Mouse (Mus musculus): Measurements from ENCODE around the gene Aen.

Aen gene

GRCm38 (mm10) chr7:78895653-78896333 lies at the start of gene Aen:
TSS of gene Aen (plus strand) at chr7:78895854.
- DNase-seq (ENCODE audit: low read depth, low spot score) = peak; percentile 99

- no peak for DNase-seq (ENCODE audit: low read depth, low spot score)
Observed at GRCm38 (mm10) chr7:78846066-78846716, 49.5 kb upstream of the Aen start.

GRCm38 (mm10) chr7:78846737-78847434 lies 48.8 kb upstream of the Aen start, which contains the start of gene Det1:
TSS of gene Det1 (minus strand) at chr7:78847263.
- DNase-seq (ENCODE audit: low read depth, low spot score) = peak; percentile 93

- DNase-seq (ENCODE audit: low read depth, low spot score) = no peak
Observed at GRCm38 (mm10) chr7:78854051-78854450, 41.6 kb upstream of the Aen start.

GRCm38 (mm10) chr7:78855044-78855655 lies 40.5 kb upstream of the Aen start:
- no peak for DNase-seq (ENCODE audit: low read depth, low spot score)

GRCm38 (mm10) chr7:78863796-78864445 lies 31.7 kb upstream of the Aen start:
- DNase-seq (ENCODE audit: low read depth, low spot score) = no peak

GRCm38 (mm10) chr7:78864446-78864802 lies 31.2 kb upstream of the Aen start:
- no peak for DNase-seq (ENCODE audit: low read depth, low spot score)

GRCm38 (mm10) chr7:78865212-78865949 lies 30.3 kb upstream of the Aen start:
- DNase-seq (ENCODE audit: low read depth, low spot score) = no peak

GRCm38 (mm10) chr7:78868731-78869130 lies 26.9 kb upstream of the Aen start:
- no peak for DNase-seq (ENCODE audit: low read depth, low spot score)

- DNase-seq (ENCODE audit: low read depth, low spot score) = no peak
Observed at GRCm38 (mm10) chr7:78872366-78872765, 23.3 kb upstream of the Aen start.

GRCm38 (mm10) chr7:78872831-78873230 lies 22.8 kb upstream of the Aen start:
- DNase-seq (ENCODE audit: low read depth, low spot score) = no peak

- no peak for DNase-seq (ENCODE audit: low read depth, low spot score)
Observed at GRCm38 (mm10) chr7:78881607-78882468, 13.8 kb upstream of the Aen start.

- DNase-seq (ENCODE audit: low read depth, low spot score) = peak; percentile 88
Observed at GRCm38 (mm10) chr7:78882469-78882837, 13.2 kb upstream of the Aen start.

GRCm38 (mm10) chr7:78883016-78883725 lies 12.5 kb upstream of the Aen start:
- no peak for DNase-seq (ENCODE audit: low read depth, low spot score)

- DNase-seq (ENCODE audit: low read depth, low spot score) = no peak
Observed at GRCm38 (mm10) chr7:78883726-78884060, 12.0 kb upstream of the Aen start.

- peak; percentile 80 for DNase-seq (ENCODE audit: low read depth, low spot score)
Observed at GRCm38 (mm10) chr7:78884139-78884538, 11.5 kb upstream of the Aen start.

- DNase-seq (ENCODE audit: low read depth, low spot score) = no peak
Observed at GRCm38 (mm10) chr7:78885404-78885803, 10.2 kb upstream of the Aen start.

GRCm38 (mm10) chr7:78886496-78886895 lies 9.2 kb upstream of the Aen start:
- DNase-seq (ENCODE audit: low read depth, low spot score) = peak; percentile 62

- DNase-seq (ENCODE audit: low read depth, low spot score) = no peak
Observed at GRCm38 (mm10) chr7:78887431-78887842, 8.2 kb upstream of the Aen start.

GRCm38 (mm10) chr7:78890641-78891040 lies 5.0 kb upstream of the Aen start:
- peak; percentile 87 for DNase-seq (ENCODE audit: low read depth, low spot score)
